Mouse (Mus musculus): Measurements from ENCODE around the gene Ggps1.
A peak's percentile ranks its signal among the peaks of the same experiment; 100 is the strongest.
"Not testable (repeated sequence)": the region's sequence is repeated elsewhere in the genome, so short reads cannot be mapped to it uniquely, and the experiment has no call there.

Ggps1 gene

GRCm38 (mm10) chr13:14059582-14059981 lies 3.7 kb downstream of the Ggps1 start:
- no peak for DNase-seq (ENCODE audit: low read depth, low spot score)
- Histone ChIP-seq H3K27me3 (ENCODE audit: control insufficient read depth, insufficient read depth, low read length, poor library complexity, severe bottlenecking) (no peaks in the 10 kb centered on the region), H3K36me3 (ENCODE audit: control insufficient read depth, insufficient read depth, low read length, poor library complexity, severe bottlenecking) (peaks cover 12% of the 10 kb centered on the region)

- Histone ChIP-seq H3K27me3 (ENCODE audit: control insufficient read depth, insufficient read depth, low read length, poor library complexity, severe bottlenecking) (no peaks in the 10 kb centered on the region), H3K36me3 (ENCODE audit: control insufficient read depth, insufficient read depth, low read length, poor library complexity, severe bottlenecking) (peaks cover 20% of the 10 kb centered on the region)
- DNase-seq (ENCODE audit: low read depth, low spot score) = no peak
These were observed 6.5 kb downstream of the Ggps1 start for GRCm38 (mm10) chr13:14056801-14057200.

- Histone ChIP-seq H3K27me3 (ENCODE audit: control insufficient read depth, insufficient read depth, low read length, poor library complexity, severe bottlenecking) (no peaks in the 10 kb centered on the region), H3K36me3 (ENCODE audit: control insufficient read depth, insufficient read depth, low read length, poor library complexity, severe bottlenecking) (peaks cover 18% of the 10 kb centered on the region)
- no peak for DNase-seq (ENCODE audit: low read depth, low spot score)
These were observed 13.4 kb downstream of the Ggps1 start for GRCm38 (mm10) chr13:14049878-14050277.

DNA sequence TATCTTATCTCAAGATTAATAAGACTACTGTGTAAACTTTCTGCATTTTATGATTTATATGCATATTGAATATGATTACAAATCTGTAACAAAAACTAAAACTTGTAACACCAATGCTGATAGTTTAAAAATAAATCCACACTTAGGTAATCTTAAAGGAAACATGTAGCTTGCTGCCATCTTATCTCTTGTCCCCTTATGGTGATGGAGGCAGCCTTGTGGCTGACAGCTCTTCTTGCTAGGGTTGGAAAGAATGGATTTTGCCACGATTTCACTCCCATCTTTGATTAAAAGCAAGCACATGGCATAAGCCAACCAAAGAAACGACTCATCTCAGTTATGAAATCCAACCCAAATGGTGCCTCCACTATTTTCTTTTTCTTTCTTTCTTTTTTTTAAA lies 18.8 kb downstream of the Ggps1 start:
- Histone ChIP-seq H3K36me3 (ENCODE audit: control insufficient read depth, insufficient read depth, low read length, poor library complexity, severe bottlenecking) (peaks cover 5% of the 10 kb centered on the region), H3K27me3 (ENCODE audit: control insufficient read depth, insufficient read depth, low read length, poor library complexity, severe bottlenecking) (no peaks in the 10 kb centered on the region)
- no peak for DNase-seq (ENCODE audit: low read depth, low spot score)

- DNase-seq (ENCODE audit: low read depth, low spot score) = no peak
- 0 out of 2 replicates have a peak, but pooled peaks cover 2% of the 10 kb centered on the region for H3K36me3 ChIP-seq (ENCODE audit: control insufficient read depth, insufficient read depth, low read length, poor library complexity, severe bottlenecking)
- no peaks in the 10 kb centered on the region for H3K27me3 ChIP-seq (ENCODE audit: control insufficient read depth, insufficient read depth, low read length, poor library complexity, severe bottlenecking)
These were observed 19.4 kb downstream of the Ggps1 start for GRCm38 (mm10) chr13:14043851-14044250.

DNA sequence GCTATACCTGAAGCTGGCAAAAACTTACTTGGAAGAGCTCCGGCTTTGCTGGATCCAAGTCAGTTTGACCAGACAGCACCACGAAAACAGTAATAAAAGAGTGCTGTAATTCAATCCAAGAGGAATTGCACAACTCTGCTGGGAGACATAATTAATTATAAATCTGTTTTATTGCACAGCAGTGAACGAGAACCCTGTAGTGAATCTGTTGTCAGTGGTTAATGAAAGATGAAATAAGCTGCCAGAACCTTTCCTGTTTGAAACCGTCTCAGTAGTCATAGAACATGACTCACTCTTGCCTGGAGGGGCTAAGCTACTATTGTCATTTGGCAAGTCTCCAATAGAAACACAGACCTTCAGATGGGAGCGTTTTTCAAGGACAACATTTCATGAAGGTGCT lies 23.1 kb downstream of the Ggps1 start:
- DNase-seq (ENCODE audit: low read depth, low spot score) = peak; percentile 21
- no peaks in the 10 kb centered on the region for H3K36me3 ChIP-seq (ENCODE audit: control insufficient read depth, insufficient read depth, low read length, poor library complexity, severe bottlenecking)
- H3K27me3 ChIP-seq (ENCODE audit: control insufficient read depth, insufficient read depth, low read length, poor library complexity, severe bottlenecking) = no peaks in the 10 kb centered on the region

DNA sequence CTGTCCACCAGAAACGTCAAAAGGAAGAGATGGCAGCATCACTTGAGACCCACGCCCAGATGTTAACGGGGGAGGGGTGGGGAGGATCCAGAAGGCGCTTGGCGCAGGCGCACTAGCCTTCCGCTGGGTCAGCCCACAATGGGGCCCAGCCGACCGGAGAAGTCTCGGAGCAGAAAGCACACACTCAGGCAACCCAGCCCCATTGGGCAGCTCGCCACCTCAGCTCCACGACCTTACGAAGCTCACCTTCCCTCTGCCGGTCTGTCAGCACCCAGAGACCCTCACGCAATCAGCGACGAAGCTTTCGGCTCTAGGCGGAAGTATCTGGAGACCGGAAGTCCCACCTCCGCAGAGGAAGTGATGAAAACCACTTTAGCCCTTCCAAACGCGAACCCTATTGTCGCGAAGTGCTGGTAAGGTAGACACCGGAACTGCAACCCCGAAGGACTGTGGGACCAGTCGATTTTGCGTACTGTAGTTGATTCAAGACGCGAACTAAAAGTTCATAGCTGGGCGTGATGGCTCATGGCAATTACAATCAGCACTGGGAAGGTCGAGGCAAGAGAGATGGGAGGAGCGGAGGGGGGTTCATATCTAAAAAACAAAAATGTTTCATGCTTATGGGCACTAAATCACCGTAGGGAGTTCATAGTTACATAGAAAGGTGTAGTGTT lies 23.9 kb downstream of the Ggps1 start, which contains the start of gene Tbce:
TSS of gene Tbce (minus strand) at position 347 of the 674 bp plus-strand sequence.
- H3K36me3 ChIP-seq (ENCODE audit: control insufficient read depth, insufficient read depth, low read length, poor library complexity, severe bottlenecking) = no peaks in the 10 kb centered on the region
- no peaks in the 10 kb centered on the region for H3K27me3 ChIP-seq (ENCODE audit: control insufficient read depth, insufficient read depth, low read length, poor library complexity, severe bottlenecking)
- DNase-seq (ENCODE audit: low read depth, low spot score) = peak; percentile 94

DNA sequence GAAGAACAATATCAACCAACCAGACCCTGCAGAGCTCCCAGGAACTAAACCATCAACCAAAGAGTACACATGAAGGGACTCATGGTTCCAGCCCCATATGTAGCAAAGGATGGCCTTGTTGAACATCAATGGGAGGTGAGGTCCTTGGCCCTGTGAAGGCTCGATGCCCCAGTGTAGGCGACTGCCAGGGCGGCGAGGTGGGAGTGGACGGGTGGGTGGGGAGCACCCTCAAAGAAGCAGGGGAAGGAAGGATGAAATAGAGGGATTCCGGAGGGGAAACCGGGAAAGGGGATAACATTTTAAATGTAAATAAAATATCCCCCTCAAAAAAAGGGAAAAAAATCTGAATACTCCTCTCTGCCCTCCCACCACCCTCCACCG lies 24.4 kb downstream of the Ggps1 start:
- no peaks in the 10 kb centered on the region for H3K36me3 ChIP-seq (ENCODE audit: control insufficient read depth, insufficient read depth, low read length, poor library complexity, severe bottlenecking)
- no peak for DNase-seq (ENCODE audit: low read depth, low spot score)

GRCm38 (mm10) chr13:14035875-14036630 lies 27.2 kb downstream of the Ggps1 start:
- no peaks in the 10 kb centered on the region for H3K27me3 ChIP-seq (ENCODE audit: control insufficient read depth, insufficient read depth, low read length, poor library complexity, severe bottlenecking)
- no peaks in the 10 kb centered on the region for H3K36me3 ChIP-seq (ENCODE audit: control insufficient read depth, insufficient read depth, low read length, poor library complexity, severe bottlenecking)
- DNase-seq (ENCODE audit: low read depth, low spot score) = no peak

More for the DNA sequence above, 24.4 kb downstream of the Ggps1 start:
- H3K27me3 ChIP-seq (ENCODE audit: control insufficient read depth, insufficient read depth, low read length, poor library complexity, severe bottlenecking) = no peaks in the 10 kb centered on the region

DNA sequence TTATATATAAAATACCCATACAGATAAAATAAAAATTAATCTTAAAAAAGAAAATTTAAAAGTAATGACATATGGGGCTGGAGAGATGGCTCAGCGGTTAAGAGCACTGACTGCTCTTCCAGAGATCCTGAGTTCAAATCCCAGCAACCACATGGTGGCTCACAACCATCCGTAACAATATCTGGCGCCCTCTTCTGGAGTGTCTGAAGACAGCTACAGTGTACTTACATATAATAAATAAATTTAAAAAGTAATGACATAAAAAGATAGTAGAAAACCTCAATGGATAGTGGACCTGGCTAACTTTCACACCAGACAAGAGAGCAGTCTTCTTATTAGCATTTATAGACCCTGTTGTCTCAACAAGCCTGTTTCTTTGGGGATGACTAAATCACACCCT lies 27.9 kb downstream of the Ggps1 start:
- H3K27me3 ChIP-seq (ENCODE audit: control insufficient read depth, insufficient read depth, low read length, poor library complexity, severe bottlenecking); H3K36me3 ChIP-seq (ENCODE audit: control insufficient read depth, insufficient read depth, low read length, poor library complexity, severe bottlenecking); DNase-seq (ENCODE audit: low read depth, low spot score): not testable (repeated sequence)

GRCm38 (mm10) chr13:14034073-14034348 lies 29.3 kb downstream of the Ggps1 start:
- Histone ChIP-seq H3K36me3 (ENCODE audit: control insufficient read depth, insufficient read depth, low read length, poor library complexity, severe bottlenecking) (no peaks in the 10 kb centered on the region), H3K27me3 (ENCODE audit: control insufficient read depth, insufficient read depth, low read length, poor library complexity, severe bottlenecking) (no peaks in the 10 kb centered on the region)
- no peak for DNase-seq (ENCODE audit: low read depth, low spot score)

DNA sequence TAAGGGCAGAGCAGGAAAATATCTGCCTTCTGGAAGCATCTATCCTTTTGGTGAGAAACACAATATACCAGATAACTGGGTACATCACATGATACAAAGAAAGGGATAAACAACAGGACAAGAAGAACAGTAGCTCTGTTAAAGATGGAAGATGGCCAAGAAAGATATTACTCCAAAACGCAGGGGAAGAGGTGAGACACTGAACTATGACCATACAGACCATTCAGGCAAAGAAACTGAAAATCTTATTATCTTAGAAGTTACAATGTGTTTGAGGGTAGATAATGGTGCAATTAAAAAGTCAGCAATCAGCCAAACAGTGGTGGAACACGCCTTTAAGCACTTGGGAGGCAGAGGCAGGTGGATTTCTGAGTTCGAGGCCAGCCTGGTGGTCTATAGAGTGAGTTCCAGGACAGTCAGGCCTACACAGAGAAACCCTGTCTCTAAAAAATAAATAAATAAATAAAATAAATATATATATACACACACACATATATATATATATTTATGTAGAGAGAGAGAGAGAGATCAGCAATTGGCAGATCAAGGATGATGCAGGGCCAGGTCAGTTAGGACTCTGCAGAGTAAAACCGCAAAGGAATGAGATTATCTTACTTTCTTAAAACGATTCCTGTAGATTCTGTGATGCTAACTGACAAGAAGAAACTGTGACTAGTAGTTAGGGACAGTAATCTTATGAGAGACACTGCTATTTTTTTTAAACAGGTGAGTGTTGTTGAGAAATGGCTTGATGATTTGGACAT lies 29.8 kb downstream of the Ggps1 start:
- DNase-seq (ENCODE audit: low read depth, low spot score) = no peak
- Histone ChIP-seq H3K36me3 (ENCODE audit: control insufficient read depth, insufficient read depth, low read length, poor library complexity, severe bottlenecking) (no peaks in the 10 kb centered on the region), H3K27me3 (ENCODE audit: control insufficient read depth, insufficient read depth, low read length, poor library complexity, severe bottlenecking) (no peaks in the 10 kb centered on the region)

- DNase-seq (ENCODE audit: low read depth, low spot score) = no peak
- no peaks in the 10 kb centered on the region for H3K27me3 ChIP-seq (ENCODE audit: control insufficient read depth, insufficient read depth, low read length, poor library complexity, severe bottlenecking)
- H3K36me3 ChIP-seq (ENCODE audit: control insufficient read depth, insufficient read depth, low read length, poor library complexity, severe bottlenecking) = peaks cover 8% of the 10 kb centered on the region; the same call in 1 of the 2 replicates
These were observed 37.0 kb downstream of the Ggps1 start for GRCm38 (mm10) chr13:14026154-14026820.

DNA sequence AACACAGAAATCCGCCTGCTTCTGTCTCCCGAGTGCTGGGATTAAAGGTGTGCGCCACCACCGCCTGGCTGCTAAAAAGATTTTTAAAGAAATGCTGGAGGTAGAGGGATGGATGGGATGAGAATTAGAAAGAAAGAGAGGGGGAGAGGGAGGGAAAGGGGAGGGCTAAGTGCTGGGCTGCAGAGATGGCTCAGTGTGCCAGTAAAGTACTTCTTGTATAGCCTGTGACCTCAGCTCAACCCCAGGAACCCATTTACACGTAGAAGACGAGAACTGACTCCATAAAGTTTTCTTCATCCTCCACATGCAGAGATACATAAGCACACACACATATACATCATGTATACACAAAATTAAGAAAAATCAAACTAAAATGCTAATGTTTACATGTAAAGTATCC lies 37.7 kb downstream of the Ggps1 start:
- H3K36me3 ChIP-seq (ENCODE audit: control insufficient read depth, insufficient read depth, low read length, poor library complexity, severe bottlenecking) = peaks cover 8% of the 10 kb centered on the region; the same call in 1 of the 2 replicates
- no peaks in the 10 kb centered on the region for H3K27me3 ChIP-seq (ENCODE audit: control insufficient read depth, insufficient read depth, low read length, poor library complexity, severe bottlenecking)
- DNase-seq (ENCODE audit: low read depth, low spot score) = no peak

- H3K36me3 ChIP-seq (ENCODE audit: control insufficient read depth, insufficient read depth, low read length, poor library complexity, severe bottlenecking); DNase-seq (ENCODE audit: low read depth, low spot score); H3K27me3 ChIP-seq (ENCODE audit: control insufficient read depth, insufficient read depth, low read length, poor library complexity, severe bottlenecking): not testable (repeated sequence)
These were observed 41.9 kb downstream of the Ggps1 start for GRCm38 (mm10) chr13:14021417-14021816.

Data from splenic B cell, adult 2 months (primary cell).